Mouse (Mus musculus) regulatory T cell (primary cell): ENCODE results near the gene Eno3.

Source experiments
- in situ Hi-C: fragments of 300-600 bp; cut with MboI, MseI; formaldehyde crosslinking; loops from one replicate; pipeline ENCODE4 v1.15.1; 2025; ENCODE audit warnings: high pct_unique_total_duplicates

The Eno3 gene

DNA sequence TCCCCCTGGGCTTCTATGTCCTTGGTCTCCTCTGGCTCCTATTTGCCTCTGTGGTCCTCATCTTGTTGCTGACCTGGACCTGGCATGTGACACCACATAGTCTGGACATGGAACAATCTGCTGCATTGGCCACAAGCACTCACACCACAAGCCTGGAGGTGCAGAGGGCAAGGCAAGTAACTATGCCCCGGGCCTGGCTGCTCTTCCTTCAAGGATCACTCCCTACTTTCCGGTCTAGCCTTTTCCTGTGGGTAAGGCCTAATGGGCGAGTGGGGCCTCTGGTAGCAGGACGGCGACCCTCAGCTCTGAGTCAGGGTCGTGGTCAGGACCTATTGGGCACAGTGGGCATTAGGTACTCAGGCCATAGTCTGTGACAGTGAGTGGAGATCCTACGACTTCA is 15.8 kb upstream of the Eno3 start:
- in situ Hi-C loops = no loop called here

GRCm38 (mm10) chr11:70643051-70643450 is 14.0 kb upstream of the Eno3 start:
- in situ Hi-C loops = no loop called here

DNA sequence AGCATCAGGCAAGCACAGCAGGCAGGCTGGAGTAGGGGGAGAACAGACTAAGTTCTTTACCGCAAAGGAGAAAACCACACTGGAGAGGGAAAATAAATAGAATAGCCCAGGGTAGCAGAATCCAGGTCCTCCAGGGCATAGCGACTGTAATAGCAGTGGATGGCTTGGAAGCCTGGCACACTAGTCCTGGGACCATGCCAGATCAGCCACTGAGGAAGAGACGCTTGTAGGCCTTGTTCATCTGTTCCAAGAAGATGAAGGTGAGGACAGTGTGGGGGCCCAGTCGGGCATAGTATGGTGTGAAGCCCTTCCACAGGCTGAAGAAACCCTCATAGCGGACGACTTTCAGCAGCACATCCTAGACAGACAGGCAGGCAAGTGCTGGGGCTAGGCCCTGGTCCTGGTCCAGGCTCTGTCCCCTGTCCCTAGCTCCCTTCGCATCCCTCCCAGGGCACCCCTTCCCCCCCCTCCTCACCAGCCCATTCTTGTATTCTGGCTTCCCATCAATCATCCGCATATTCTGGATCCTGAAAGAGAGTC is 12.4 kb upstream of the Eno3 start:
- in situ Hi-C loops = loop anchor here (5.0 kb wide), 1 partner anchor 977 kb away; the partner anchor contains the start of gene Cd68

DNA sequence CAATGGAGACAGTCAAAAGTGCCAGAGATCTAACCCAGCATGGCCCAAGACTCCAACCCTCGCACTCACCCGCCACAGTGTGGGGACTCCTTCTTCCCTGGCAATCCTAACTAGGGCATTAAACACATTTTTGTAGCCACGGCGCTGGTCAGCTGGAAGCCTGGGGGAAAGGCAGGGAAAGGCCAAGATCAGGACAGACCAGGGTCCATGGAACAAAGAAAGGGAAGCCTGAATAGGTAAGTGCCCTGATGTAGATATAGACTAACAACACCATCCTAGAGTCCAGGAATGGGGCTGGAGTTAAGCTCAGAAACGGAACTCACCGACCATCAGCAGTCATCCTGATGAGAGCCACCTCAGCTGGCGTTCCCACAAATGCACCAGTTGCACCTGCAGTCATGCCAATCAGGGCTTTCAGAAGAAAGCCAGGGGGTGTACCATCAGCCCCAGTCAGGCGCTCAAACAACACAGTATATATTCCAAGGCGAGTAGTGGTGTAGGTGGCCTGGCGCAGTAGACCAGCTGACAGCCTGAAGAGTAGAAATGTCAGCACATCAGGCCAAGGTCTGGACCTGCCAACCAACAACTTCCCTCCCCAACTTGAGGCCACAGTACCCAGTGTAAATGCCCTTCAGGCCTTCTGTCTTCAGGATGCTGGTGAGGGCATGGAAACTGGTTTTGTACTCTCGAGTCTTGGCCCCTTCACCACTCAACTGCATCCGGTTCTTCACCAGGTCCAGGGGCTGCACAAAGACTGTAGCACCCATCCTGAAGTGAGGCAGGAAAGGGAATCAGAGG is 11.3 kb upstream of the Eno3 start:
- in situ Hi-C loops = loop anchor here (5.0 kb wide), 1 partner anchor 978 kb away; the partner anchor contains the start of gene Cd68

- in situ Hi-C loops = loop anchor here (5.0 kb wide), 1 partner anchor 979 kb away; the partner anchor contains the start of gene Cd68
Measured at GRCm38 (mm10) chr11:70646259-70646555, 10.8 kb upstream of the Eno3 start.

- in situ Hi-C loops = loop anchor here (5.0 kb wide), 1 partner anchor 980 kb away; the partner anchor contains the start of gene Cd68
Measured at GRCm38 (mm10) chr11:70646691-70647650, 10.0 kb upstream of the Eno3 start, which contains the start of the genes Rnf167 and Slc25a11. Gene Rnf167, plus strand, starts transcription at chr11:70647235. Gene Slc25a11, minus strand, starts transcription at chr11:70647479.

DNA sequence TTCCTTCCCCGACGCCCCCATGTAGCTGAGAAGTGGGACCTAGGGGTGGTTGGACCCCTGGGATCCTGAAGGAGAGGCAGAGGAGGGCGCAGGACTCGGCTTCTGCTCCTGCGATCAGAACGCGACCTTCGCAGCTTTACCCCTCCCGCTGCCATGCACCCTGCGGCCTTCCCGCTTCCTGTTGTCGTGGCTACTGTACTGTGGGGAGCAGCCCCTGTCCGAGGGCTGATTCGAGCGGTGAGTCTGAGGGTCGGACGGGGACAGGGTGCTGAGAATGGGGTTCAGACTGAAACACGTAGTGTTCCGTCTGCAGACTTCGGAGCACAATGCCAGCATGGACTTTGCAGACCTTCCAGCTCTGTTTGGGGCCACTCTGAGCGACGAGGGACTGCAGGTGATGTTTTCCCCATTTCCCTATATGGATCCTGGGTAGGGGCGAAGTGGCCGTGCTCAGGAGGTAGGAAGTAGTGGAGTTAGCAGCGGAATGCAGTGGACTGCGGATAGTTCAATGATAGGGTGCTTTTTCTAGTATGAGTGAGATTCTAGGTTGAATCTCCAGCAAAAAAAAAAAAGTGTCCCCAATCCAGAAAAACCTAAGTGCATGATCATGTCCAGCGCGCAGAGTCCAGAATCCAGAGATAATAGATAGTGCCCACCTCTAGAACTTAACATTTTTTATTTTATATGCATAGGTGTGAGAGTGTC is 9.1 kb upstream of the Eno3 start:
- in situ Hi-C loops = loop anchor here (5.0 kb wide), 1 partner anchor 981 kb away; the partner anchor contains the start of gene Cd68

- in situ Hi-C loops = loop anchor here (5.0 kb wide), 1 partner anchor 981 kb away; the partner anchor contains the start of gene Cd68
Measured at GRCm38 (mm10) chr11:70648512-70648911, 8.5 kb upstream of the Eno3 start.

DNA sequence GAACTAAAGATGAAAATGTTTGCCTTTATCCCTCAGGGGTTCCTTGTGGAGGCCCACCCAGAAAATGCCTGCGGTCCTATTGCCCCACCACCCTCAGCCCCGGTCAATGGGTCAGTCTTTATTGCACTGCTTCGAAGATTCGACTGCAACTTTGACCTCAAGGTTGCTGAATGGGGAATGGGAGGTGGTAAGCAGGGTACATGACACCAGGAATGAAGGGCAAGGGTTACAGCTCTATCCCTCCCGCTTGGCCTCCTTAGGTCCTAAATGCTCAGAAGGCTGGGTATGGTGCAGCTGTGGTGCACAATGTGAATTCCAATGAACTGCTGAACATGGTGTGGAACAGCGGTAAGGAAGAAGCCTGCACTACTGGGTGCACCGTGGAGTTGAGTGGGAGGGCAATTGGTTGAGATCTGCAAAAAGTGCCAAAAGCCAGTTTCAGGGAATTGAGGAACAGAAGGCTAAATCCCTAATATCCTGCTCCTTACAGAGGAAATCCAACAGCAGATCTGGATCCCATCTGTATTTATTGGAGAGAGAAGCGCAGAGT is 7.7 kb upstream of the Eno3 start:
- in situ Hi-C loops = loop anchor here (5.0 kb wide), 1 partner anchor 982 kb away; the partner anchor contains the start of gene Cd68

DNA sequence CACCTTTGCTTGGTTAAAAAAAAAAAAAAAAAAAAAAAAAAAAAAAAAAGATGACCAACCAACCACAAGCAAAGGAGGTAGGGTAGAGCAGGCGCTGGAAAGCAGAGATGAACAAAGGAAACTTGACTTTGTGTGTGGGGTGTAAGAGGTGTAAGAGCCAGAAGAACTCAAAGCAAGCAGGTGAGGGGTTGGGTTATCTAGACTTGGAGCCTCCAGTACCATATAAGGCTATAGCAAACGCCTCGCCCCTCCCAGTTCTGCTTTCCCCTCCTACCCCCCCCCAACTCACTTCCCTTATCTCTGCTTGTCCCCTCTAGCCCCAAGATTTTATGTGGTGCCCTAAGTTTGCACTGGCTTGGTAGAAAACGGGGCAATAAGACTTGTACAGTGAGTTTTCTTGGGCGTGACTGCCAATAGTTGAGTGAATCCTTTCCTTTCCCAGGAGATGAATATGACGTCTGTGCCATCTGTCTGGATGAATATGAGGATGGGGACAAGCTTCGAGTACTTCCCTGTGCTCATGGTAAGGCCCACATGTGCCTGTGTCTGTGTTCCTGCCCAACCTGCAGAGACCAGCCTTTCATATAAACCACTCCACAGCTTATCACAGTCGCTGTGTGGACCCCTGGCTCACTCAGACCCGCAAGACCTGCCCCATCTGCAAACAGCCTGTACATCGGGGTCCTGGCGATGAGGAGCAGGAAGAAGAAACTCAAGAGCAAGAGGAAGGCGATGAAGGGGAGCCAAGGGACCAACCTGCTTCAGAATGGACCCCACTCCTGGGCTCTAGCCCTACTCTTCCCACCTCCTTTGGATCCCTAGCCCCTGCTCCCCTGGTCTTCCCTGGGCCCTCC is 6.5 kb upstream of the Eno3 start:
- in situ Hi-C loops = loop anchor here (5.0 to 25.0 kb wide), 2 partner anchors 52 to 1238 kb away; partner anchors contain the start of genes Inca1, Kdm6b and Kif1c

- in situ Hi-C loops = loop anchor here (5.0 to 25.0 kb wide), 2 partner anchors 51 to 1239 kb away; partner anchors contain the start of genes Inca1, Kdm6b and Kif1c
Measured at GRCm38 (mm10) chr11:70651391-70651790, 5.6 kb upstream of the Eno3 start.

GRCm38 (mm10) chr11:70652029-70652883 is 4.7 kb upstream of the Eno3 start:
- in situ Hi-C loops = loop anchor here (5.0 to 25.0 kb wide), 2 partner anchors 50 to 1240 kb away; partner anchors contain the start of genes Inca1, Kdm6b and Kif1c

DNA sequence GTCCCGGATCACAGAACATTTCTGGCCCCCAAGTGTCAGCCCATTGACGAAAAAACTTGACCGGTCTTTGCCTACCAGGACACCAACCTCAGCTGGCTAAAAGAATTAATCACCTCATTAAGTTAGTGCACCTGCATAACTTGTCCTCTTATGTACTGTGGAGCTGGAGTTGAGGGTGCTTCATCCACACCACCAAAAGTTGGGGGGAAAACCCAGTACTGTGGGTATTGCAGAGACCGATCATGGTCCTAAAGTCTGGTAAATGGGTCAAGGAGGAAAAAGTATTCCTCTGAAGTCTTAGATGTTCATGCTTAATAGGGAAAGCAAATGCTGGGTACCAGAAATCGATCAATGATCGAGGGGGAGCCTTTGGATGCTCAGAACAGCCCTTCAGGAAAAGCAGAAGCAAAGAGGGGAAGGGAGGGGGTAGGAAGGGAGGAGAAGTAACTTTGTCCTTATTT is 4.1 kb upstream of the Eno3 start:
- in situ Hi-C loops = loop anchor here (5.0 to 25.0 kb wide), 2 partner anchors 49 to 1241 kb away; partner anchors contain the start of genes Inca1, Kdm6b and Kif1c

DNA sequence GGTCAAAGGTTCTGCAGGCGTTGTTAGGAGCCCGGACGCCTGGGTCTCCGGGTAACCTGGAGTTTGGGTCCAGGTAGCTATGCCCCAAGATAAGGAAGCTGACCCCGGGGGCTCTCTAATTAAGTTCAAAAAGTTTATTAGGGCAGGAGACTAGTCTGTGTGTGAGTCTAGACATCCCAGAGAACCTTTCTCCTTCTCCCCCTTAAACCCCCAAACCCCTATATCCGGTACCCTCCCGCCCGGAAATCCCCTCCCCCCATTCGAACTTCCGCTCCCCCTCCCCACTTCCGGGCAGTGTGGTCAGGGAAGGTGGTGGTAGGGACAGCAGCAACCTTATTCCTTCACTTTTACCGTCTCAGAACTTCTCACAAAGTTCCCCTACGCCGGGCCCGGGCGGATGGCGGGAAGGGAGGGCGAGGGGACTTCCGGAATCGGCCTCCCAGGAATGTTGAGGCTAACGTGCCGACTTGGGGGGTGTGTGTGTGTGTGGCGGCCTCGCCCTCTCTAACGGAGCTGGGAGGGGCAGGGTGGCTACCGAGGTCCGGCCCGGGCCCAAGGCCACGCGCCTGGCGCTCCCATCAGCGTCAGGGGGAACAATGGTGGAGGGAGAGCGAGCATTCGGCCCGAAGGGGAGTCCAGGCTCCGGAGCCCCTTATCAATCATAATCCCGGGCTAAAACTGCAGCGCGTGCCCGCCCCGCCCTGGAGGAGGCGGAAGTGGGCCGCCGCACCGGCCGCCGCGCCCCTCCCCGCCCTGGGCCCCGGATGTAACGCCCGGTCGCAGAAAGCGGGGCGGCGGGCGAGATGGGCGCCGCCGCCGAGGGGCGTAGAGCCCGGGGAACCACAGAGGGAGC is 3.4 kb upstream of the Eno3 start:
- in situ Hi-C loops = loop anchor here (5.0 to 25.0 kb wide), 2 partner anchors 49 to 1241 kb away; partner anchors contain the start of genes Inca1, Kdm6b and Kif1c

- in situ Hi-C loops = loop anchor here (5.0 to 25.0 kb wide), 2 partner anchors 48 to 1242 kb away; partner anchors contain the start of genes Inca1, Kdm6b and Kif1c
Measured at GRCm38 (mm10) chr11:70654198-70654922, 2.6 kb upstream of the Eno3 start, which contains the start of gene Pfn1. Gene Pfn1, minus strand, starts transcription at chr11:70654644.

DNA sequence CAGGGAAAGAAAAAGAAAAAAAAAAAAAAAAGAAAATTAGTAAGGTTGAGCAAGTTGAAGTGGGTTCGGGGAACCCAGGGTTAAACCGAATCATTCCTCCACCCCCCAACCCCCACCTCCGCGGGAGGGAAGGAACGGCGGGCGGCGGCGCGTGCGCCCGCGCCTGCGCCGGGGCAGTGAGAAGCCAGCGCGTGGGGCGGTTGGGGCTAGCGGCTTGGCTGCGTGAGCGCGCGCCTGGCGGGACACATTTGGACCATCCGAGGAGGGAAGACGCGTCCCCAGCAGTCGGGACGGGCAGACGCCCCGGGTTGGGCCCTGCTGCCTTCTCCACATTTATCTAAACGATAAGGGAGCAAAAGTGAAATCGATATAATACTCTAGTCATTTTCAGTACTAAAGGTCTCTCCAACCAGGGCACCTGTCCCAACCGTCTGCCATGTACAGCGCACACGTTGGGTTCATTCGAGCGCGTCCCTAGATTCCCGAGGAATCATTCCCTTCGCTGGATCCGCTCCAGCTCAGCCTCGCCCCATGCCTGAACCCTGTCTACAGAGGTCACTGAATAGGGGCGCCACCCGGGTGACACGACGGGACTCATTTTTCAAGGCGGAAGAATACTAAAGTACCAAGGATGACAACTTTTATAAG is 2.0 kb upstream of the Eno3 start:
- in situ Hi-C loops = loop anchor here (5.0 to 25.0 kb wide), 2 partner anchors 47 to 1243 kb away; partner anchors contain the start of genes Inca1, Kdm6b and Kif1c
